In the genomic region with DNA sequence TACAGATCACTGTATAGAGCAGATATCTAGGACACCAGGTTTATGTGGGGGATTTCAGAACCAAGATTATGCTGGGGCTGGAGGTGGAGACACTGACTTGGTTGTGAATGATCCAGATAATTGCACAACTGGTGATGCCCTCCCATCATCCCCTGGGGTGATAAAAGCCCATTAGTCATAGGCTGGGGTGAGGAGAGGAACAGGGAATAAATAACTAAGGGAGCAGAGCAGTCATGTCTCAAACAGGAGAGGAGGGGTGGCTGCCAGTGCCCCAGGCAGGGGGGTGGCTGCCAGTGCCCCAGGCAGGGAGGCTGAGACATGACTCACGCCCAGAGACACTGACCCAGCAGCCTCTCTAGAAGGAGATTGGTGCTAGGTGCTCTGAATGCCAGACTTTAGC, we compare ENCODE assay signal across 20 mouse cellular contexts. TPM values are rescaled to one million over a fixed set of nuclear protein-coding genes. Genes with fewer than 3 reads are reported as not detected.
A peak's percentile ranks its signal among the peaks of the same experiment; 100 is the strongest.
DNase-seq lines count a peak whose midpoint lies in the region; TF ChIP-seq lines count a peak whose summit lies in the region.
"Had no signal": no experiment of that assay in that cellular context is flagged by ENCODE, and none has a peak within 500 bp of the region (broad histone marks: within the 10 kb centered on the region; RNA-seq: fewer than 3 reads in every experiment).

No protein-coding gene starts in this region.

- H3K27ac ChIP-seq in MEL (ENCODE audit: control insufficient read depth, low read depth, low read length): no peak overlapping the region
- peak overlapping the region; percentile 82 for H3K27ac ChIP-seq in olfactory bulb, adult 2 months (ENCODE audit: insufficient read depth, low read depth, low read length)
- H3K27ac ChIP-seq: forebrain, embryonic 15.5 days; heart, adult 2 months; hindbrain, embryonic 14.5 days had no signal

- no peak for TF ChIP-seq RAD21 in MEL (IDR thresholded peaks at IDR 0.05; ENCODE audit: low read depth, low read length)

- H3K9ac ChIP-seq in MEL (ENCODE audit: control insufficient read depth, low read depth, low read length, poor library complexity, severe bottlenecking): no peak overlapping the region
- H3K9ac ChIP-seq: forebrain, embryonic 15.5 days; hindbrain, embryonic 14.5 days; lung, embryonic 14.5 days had no signal

- no peaks in the 10 kb centered on the region for H3K79me2 ChIP-seq in MEL (ENCODE audit: control insufficient read depth, insufficient read depth, low read length, poor library complexity)

- H3K27me3 ChIP-seq in MEL (ENCODE audit: control insufficient read depth in 1 of 2, insufficient read depth in 2 of 2, low read length in 2 of 2): no peaks in the 10 kb centered on the region
- H3K27me3 ChIP-seq: forebrain, embryonic 15.5 days had no signal

- TF ChIP-seq CTCF in MEL (IDR thresholded peaks at IDR 0.05 in 2 of 3, conservative IDR thresholded peaks at IDR 0.05 in 1 of 3; ENCODE audit: control insufficient read depth in 1 of 3, insufficient read depth in 1 of 3, low read depth in 2 of 3, low read length in 3 of 3, poor library complexity in 1 of 3, severe bottlenecking in 1 of 3): no peak
- TF ChIP-seq CTCF in olfactory bulb, adult 2 months (IDR thresholded peaks at IDR 0.05; ENCODE audit: insufficient read depth, low read depth, low read length): no peak

- H3K36me3 ChIP-seq in MEL (ENCODE audit: control insufficient read depth in 1 of 2, insufficient read depth in 2 of 2, low read length in 2 of 2): no peaks in the 10 kb centered on the region
- H3K36me3 ChIP-seq: forebrain, embryonic 15.5 days had no signal

- WGBS in olfactory bulb, adult 2 months: 13% methylated on average over 1 of the region's 1 CpGs

- H3K4me3 ChIP-seq in MEL (ENCODE audit: control insufficient read depth in 1 of 2, insufficient read depth in 1 of 2, low read depth in 2 of 2, low read length in 2 of 2): no peak overlapping the region
- no peak overlapping the region for H3K4me3 ChIP-seq in olfactory bulb, adult 2 months (ENCODE audit: insufficient read depth, low read depth, low read length)
- H3K4me3 ChIP-seq: forebrain, embryonic 15.5 days; heart, adult 2 months had no signal

- H3K9me3 ChIP-seq in MEL (replicated peaks; ENCODE audit: insufficient read depth, low read length): no peaks in the 10 kb centered on the region
- H3K9me3 ChIP-seq: forebrain, embryonic 15.5 days had no signal

- TF ChIP-seq EP300 in MEL (IDR thresholded peaks at IDR 0.05; ENCODE audit: low read depth in 1 of 2, low read length in 2 of 2): no peak

- peak; percentile 78 for DNase-seq in heart, adult 11 months
- DNase-seq in heart, postnatal 10 days: no peak
- DNase-seq in MEL (ENCODE audit: low read depth, low spot score) (peak; percentile 26), liver (no peak)
- peak; percentile 72 for DNase-seq in adrenal gland, postnatal 14 days
- DNase-seq in layer of hippocampus, postnatal 25 days (ENCODE audit: extremely low spot score in 1 of 2, low spot score in 1 of 2): no peak
- no peak for DNase-seq in kidney, postnatal 4 days
- DNase-seq: cerebellum, postnatal 10 days; heart, adult 2 months; kidney, adult 11 months; kidney, postnatal 10 days; layer of hippocampus, adult 9-11 months; lung, embryonic 14.5 days had no signal

- no peaks in the 10 kb centered on the region for H3K4me1 ChIP-seq in MEL (ENCODE audit: control insufficient read depth in 1 of 2, insufficient read depth in 2 of 2, low read length in 2 of 2)
- H3K4me1 ChIP-seq in olfactory bulb, adult 2 months (ENCODE audit: control insufficient read depth, insufficient read depth, low read length): peaks cover 35% of the 10 kb centered on the region
- H3K4me1 ChIP-seq: forebrain, embryonic 15.5 days had no signal

- intact Hi-C loops in heart, postnatal 10 days (cut with DNase I): no loop called here

- TF ChIP-seq POLR2A in MEL (IDR thresholded peaks at IDR 0.05; ENCODE audit: control insufficient read depth in 1 of 2, insufficient read depth in 1 of 2, low read depth in 1 of 2, low read length in 2 of 2, poor library complexity in 1 of 2): no peak
- no peak for TF ChIP-seq POLR2A in olfactory bulb, adult 2 months (IDR thresholded peaks at IDR 0.05; ENCODE audit: insufficient read depth, low read depth, low read length)

TF ChIP-seq in MEL, 35 proteins besides CTCF, POLR2A, EP300 and RAD21:
- no peak for TF ChIP-seq NELFE (IDR thresholded peaks at IDR 0.05; ENCODE audit: low read depth, low read length)
- TF ChIP-seq E2F4 (IDR thresholded peaks at IDR 0.05; ENCODE audit: borderline replicate concordance, low read depth, low read length): no peak
- TF ChIP-seq TCF12 (IDR thresholded peaks at IDR 0.05; ENCODE audit: low read depth, low read length): no peak
- no peak for TF ChIP-seq MXI1 (IDR thresholded peaks at IDR 0.05; ENCODE audit: low read depth, low read length)
- no peak for TF ChIP-seq JUND (IDR thresholded peaks at IDR 0.05; ENCODE audit: low read depth, low read length)
- TF ChIP-seq MAZ (IDR thresholded peaks at IDR 0.05; ENCODE audit: low read depth, low read length): no peak
- TF ChIP-seq USF2 (IDR thresholded peaks at IDR 0.05; ENCODE audit: borderline replicate concordance in 1 of 2, insufficient read depth in 1 of 2, low read depth in 1 of 2, low read length in 2 of 2): no peak
- no peak for TF ChIP-seq GABPA (IDR thresholded peaks at IDR 0.05; ENCODE audit: low read depth, low read length)
- TF ChIP-seq MAFK (IDR thresholded peaks at IDR 0.05; ENCODE audit: borderline replicate concordance, low read depth, low read length): no peak
- no peak for TF ChIP-seq HCFC1 (IDR thresholded peaks at IDR 0.05; ENCODE audit: low read depth, low read length)
- no peak for TF ChIP-seq TBP (IDR thresholded peaks at IDR 0.05; ENCODE audit: low read depth, low read length)
- TF ChIP-seq MYB (IDR thresholded peaks at IDR 0.05; ENCODE audit: low read depth, low read length): no peak
- TF ChIP-seq ETS1 (IDR thresholded peaks at IDR 0.05; ENCODE audit: low read depth, low read length): no peak
- TF ChIP-seq ZC3H11A (IDR thresholded peaks at IDR 0.05; ENCODE audit: low read depth, low read length): no peak
- TF ChIP-seq KAT2A (conservative IDR thresholded peaks at IDR 0.05; ENCODE audit: low read depth, low read length): no peak
- no peak for TF ChIP-seq ZNF384 (IDR thresholded peaks at IDR 0.05; ENCODE audit: low read depth, low read length)
- no peak for TF ChIP-seq MAX (IDR thresholded peaks at IDR 0.05; ENCODE audit: low read length)
- TF ChIP-seq ELF1 (IDR thresholded peaks at IDR 0.05; ENCODE audit: low read depth, low read length): no peak
- no peak for TF ChIP-seq SMC3 (IDR thresholded peaks at IDR 0.05; ENCODE audit: low read depth, low read length)

RNA-seq across cellular contexts. Expression of gene Kcnk12, which starts 53.7 kb away (rescaled TPM):
- under 1 TPM in 1 of 2 experiments, not detected in 1; 0.12 TPM for total RNA-seq in heart, postnatal 10 days (2021)
- not detected in 2 replicates for total RNA-seq in MEL (2012; rRNA removed)
- not detected for polyA plus RNA-seq in MEL (2012; ENCODE audit: insufficient read depth in 1 of 2, insufficient read length in 2 of 2, low read depth in 1 of 2, low replicate concordance in 2 of 2, missing spikeins in 1 of 2)
- total RNA-seq in adrenal gland, postnatal 14 days (2021): 0.26 TPM in 1 of 2 replicates, not detected in the other
- polyA plus RNA-seq in olfactory bulb, adult 2 months (2012; ENCODE audit: insufficient read depth, insufficient read length, low replicate concordance, missing spikeins): not detected in 2 replicates
- 10 to 100 TPM; 23.4 to 25.7 TPM for total RNA-seq in layer of hippocampus, postnatal 25 days (2021)
- total RNA-seq: gastrocnemius, adult 18-20 months; heart, adult 2 months; liver, adult 2 months had no signal
- polyA plus RNA-seq: activated CD4-positive, CD25-positive, alpha-beta regulatory T cell, adult 4 months; heart, embryonic 16.5 days; lung, embryonic 14.5 days had no signal

Comparison
In these comparisons a context has a peak if more than half of its experiments do, and no peak if none do; other contexts are left out.
1. DNase-seq: peak in heart, adult 11 months (single experiment), MEL (single experiment) and adrenal gland, postnatal 14 days (single experiment); none in heart, postnatal 10 days (0 of 2), liver (single experiment), layer of hippocampus, postnatal 25 days (0 of 2) and kidney, postnatal 4 days (0 of 2).
2. RNA of gene Kcnk12, which starts 53.7 kb away (total RNA-seq): 23.4 to 25.7 TPM in layer of hippocampus, postnatal 25 days; 0.26 TPM in adrenal gland, postnatal 14 days, 0.12 TPM in heart, postnatal 10 days and not detected in MEL; every median in the first group is over 10 times any median in the second.